Mouse (Mus musculus) inflammation-experienced regulatory T-cells, adult 6 months (primary cell): ENCODE measurements around the gene Prpf3. TPM values are rescaled to one million over a fixed set of nuclear protein-coding genes. Genes with fewer than 3 reads are reported as not detected.
"Not testable (repeated sequence)": the region's sequence is repeated elsewhere in the genome, so short reads cannot be mapped to it uniquely, and the experiment has no call there.

Experiments used
- ATAC-seq: one replicate; pipeline ENCODE4 v1.8.0; 2017
- polyA plus RNA-seq, 3 experiments: library from polyadenylated mRNA; unstranded; fragments of 100-300 nt; shearing (Covaris generic); gene quantifications; one replicate each; pipeline ENCODE4 v1.2.1; 2017

Gene Prpf3
- 10 to 100 TPM; 46.9 to 48.5 (median 48.3) TPM for polyA plus RNA-seq

GRCm38 (mm10) chr3:95855502-95856089 is at the start of gene Prpf3:
Gene Prpf3 (minus strand): TSS chr3:95855885.
- peak; percentile 98 for ATAC-seq

- ATAC-seq: no peak
These were observed 48.9 kb upstream of the Prpf3 start, which contains the start of gene Car14 for GRCm38 (mm10) chr3:95904568-95904967. Gene Car14 (minus strand): TSS chr3:95904691.

- ATAC-seq: no peak
These were observed 48.2 kb upstream of the Prpf3 start for GRCm38 (mm10) chr3:95903753-95904502.

GRCm38 (mm10) chr3:95902643-95903042 is 47.0 kb upstream of the Prpf3 start:
- ATAC-seq: no peak

- no peak for ATAC-seq
These were observed 46.6 kb upstream of the Prpf3 start for GRCm38 (mm10) chr3:95902373-95902625.

- no peak for ATAC-seq
These were observed 46.1 kb upstream of the Prpf3 start for GRCm38 (mm10) chr3:95901616-95902372.

- ATAC-seq: no peak
These were observed 44.3 kb upstream of the Prpf3 start for GRCm38 (mm10) chr3:95899800-95900524.

- not testable (repeated sequence) for ATAC-seq
These were observed 39.8 kb upstream of the Prpf3 start for GRCm38 (mm10) chr3:95895501-95895900.

- ATAC-seq: no peak
These were observed 38.9 kb upstream of the Prpf3 start for GRCm38 (mm10) chr3:95894317-95895160.

- peak; percentile 99 for ATAC-seq
These were observed 38.1 kb upstream of the Prpf3 start, which contains the start of gene Aph1a for GRCm38 (mm10) chr3:95893606-95894316. Gene Aph1a (plus strand): TSS chr3:95893969.

- no peak for ATAC-seq
These were observed 37.4 kb upstream of the Prpf3 start for GRCm38 (mm10) chr3:95893126-95893525.

- ATAC-seq: no peak
These were observed 36.7 kb upstream of the Prpf3 start for GRCm38 (mm10) chr3:95892066-95893052.

GRCm38 (mm10) chr3:95891211-95892065 is 35.8 kb upstream of the Prpf3 start, which contains the start of gene BC028528:
Gene BC028528 (minus strand): TSS chr3:95892005.
- ATAC-seq: no peak

- no peak for ATAC-seq
These were observed 34.0 kb upstream of the Prpf3 start for GRCm38 (mm10) chr3:95889664-95890063.

- ATAC-seq: no peak
These were observed 31.9 kb upstream of the Prpf3 start for GRCm38 (mm10) chr3:95887596-95887995.

GRCm38 (mm10) chr3:95884400-95884799 is 28.7 kb upstream of the Prpf3 start:
- no peak for ATAC-seq

GRCm38 (mm10) chr3:95882816-95883425 is 27.2 kb upstream of the Prpf3 start:
- no peak for ATAC-seq
